In genomic region chr2:32448480-32448879, GRCm38 (mm10) we compare ENCODE assay signal across 13 mouse cellular contexts. TPM values are rescaled to one million over a fixed set of nuclear protein-coding genes. Genes with fewer than 3 reads are reported as not detected.
DNase-seq lines count a peak whose midpoint lies in the region; ATAC-seq and TF ChIP-seq lines count a peak whose summit lies in the region.
"Had no signal": no experiment of that assay in that cellular context is flagged by ENCODE, and none has a peak within 500 bp of the region (broad histone marks: within the 10 kb centered on the region; RNA-seq: fewer than 3 reads in every experiment).

No protein-coding gene starts in this region.

- H3K27me3 ChIP-seq in heart, embryonic 13.5 days (replicated peaks): no peaks in the 10 kb centered on the region
- no peaks in the 10 kb centered on the region for H3K27me3 ChIP-seq in lung, embryonic 14.5 days (ENCODE audit: insufficient read depth, low read length)
- no peaks in the 10 kb centered on the region for H3K27me3 ChIP-seq in embryonic facial prominence, embryonic 15.5 days
- no peaks in the 10 kb centered on the region for H3K27me3 ChIP-seq in stomach, embryonic 14.5 days (ENCODE audit: control insufficient read depth, insufficient read depth, low read length)
- H3K27me3 ChIP-seq: Patski had no signal

- no peak for ATAC-seq in heart, embryonic 13.5 days (ENCODE audit: extremely low read depth, insufficient number of reproducible peaks, low FRiP score, low TSS enrichment)
- no peak for ATAC-seq in lung, embryonic 14.5 days (ENCODE audit: insufficient read depth)
- ATAC-seq in embryonic facial prominence, embryonic 15.5 days (ENCODE audit: insufficient number of reproducible peaks, low FRiP score, low TSS enrichment, low read depth): no peak
- ATAC-seq in stomach, embryonic 14.5 days (ENCODE audit: insufficient number of reproducible peaks, insufficient read depth, low FRiP score, low read depth): no peak
- ATAC-seq in CD4-positive, CD25-positive, alpha-beta regulatory T cell, adult 4 months: no peak
- ATAC-seq: Patski had no signal

- H3K27ac ChIP-seq in heart, embryonic 13.5 days (replicated peaks): peak overlapping the region; percentile 53
- H3K27ac ChIP-seq in lung, embryonic 14.5 days (ENCODE audit: low read depth): peak overlapping the region; percentile 55; the same call in 1 of the 2 replicates
- H3K27ac ChIP-seq in embryonic facial prominence, embryonic 15.5 days (replicated peaks): peak overlapping the region; percentile 48; the same call in 1 of the 2 replicates
- H3K27ac ChIP-seq in stomach, embryonic 14.5 days (ENCODE audit: low read length): peak overlapping the region; percentile 45; the same call in 1 of the 2 replicates
- H3K27ac ChIP-seq: midbrain, embryonic 10.5 days had no signal

- no peak for TF ChIP-seq CTCF in lung, embryonic 14.5 days (IDR thresholded peaks at IDR 0.05; ENCODE audit: low read depth)

- no peak for DNase-seq in heart, adult 8-10 months (ENCODE audit: low spot score)
- no peak for DNase-seq in lung, embryonic 14.5 days
- no peak for DNase-seq in lung, adult 18-20 months
- no peak for DNase-seq in layer of hippocampus, adult 8-10 months (ENCODE audit: low spot score in 2 of 2)
- DNase-seq: adrenal gland, adult 2 months; gastrocnemius, postnatal 25 days; kidney, adult 2 months had no signal

- no peak overlapping the region for H3K9ac ChIP-seq in heart, embryonic 13.5 days
- H3K9ac ChIP-seq in lung, embryonic 14.5 days: no peak overlapping the region; the same call in 1 of the 2 replicates
- no peak overlapping the region for H3K9ac ChIP-seq in embryonic facial prominence, embryonic 15.5 days
- H3K9ac ChIP-seq in stomach, embryonic 14.5 days (replicated peaks; ENCODE audit: low read depth, low read length): no peak overlapping the region

- H3K4me2 ChIP-seq in heart, embryonic 13.5 days: no peak overlapping the region
- H3K4me2 ChIP-seq in lung, embryonic 14.5 days: no peak overlapping the region
- H3K4me2 ChIP-seq in embryonic facial prominence, embryonic 15.5 days (replicated peaks): no peak overlapping the region
- no peak overlapping the region for H3K4me2 ChIP-seq in stomach, embryonic 14.5 days (replicated peaks; ENCODE audit: low read depth, low read length)

- H3K4me1 ChIP-seq in heart, embryonic 13.5 days: peaks cover 56% of the 10 kb centered on the region
- H3K4me1 ChIP-seq in lung, embryonic 14.5 days (ENCODE audit: insufficient read depth): peaks cover 18% of the 10 kb centered on the region; the same call in 1 of the 2 replicates
- H3K4me1 ChIP-seq in embryonic facial prominence, embryonic 15.5 days: peaks cover 48% of the 10 kb centered on the region
- peaks cover 15% of the 10 kb centered on the region for H3K4me1 ChIP-seq in stomach, embryonic 14.5 days (ENCODE audit: control insufficient read depth, insufficient read depth, low read length)

- no peak overlapping the region for H3K4me3 ChIP-seq in heart, embryonic 13.5 days
- H3K4me3 ChIP-seq in lung, embryonic 14.5 days (ENCODE audit: low read depth, low read length): no peak overlapping the region
- no peak overlapping the region for H3K4me3 ChIP-seq in embryonic facial prominence, embryonic 15.5 days (replicated peaks)
- no peak overlapping the region for H3K4me3 ChIP-seq in stomach, embryonic 14.5 days (ENCODE audit: low read depth, low read length)
- H3K4me3 ChIP-seq: midbrain, embryonic 10.5 days had no signal

- peaks cover 23% of the 10 kb centered on the region for H3K36me3 ChIP-seq in heart, embryonic 13.5 days
- H3K36me3 ChIP-seq in lung, embryonic 14.5 days (ENCODE audit: insufficient read depth): peaks cover 22% of the 10 kb centered on the region
- H3K36me3 ChIP-seq in embryonic facial prominence, embryonic 15.5 days: no peaks in the 10 kb centered on the region
- H3K36me3 ChIP-seq in stomach, embryonic 14.5 days (ENCODE audit: control insufficient read depth, insufficient read depth, low read length): no peaks in the 10 kb centered on the region

- 83% methylated on average over 1 of the region's 1 CpGs for WGBS in heart, embryonic 13.5 days
- 93% methylated on average over 1 of the region's 1 CpGs for WGBS in lung, embryonic 14.5 days
- WGBS in embryonic facial prominence, embryonic 15.5 days: 80% methylated on average over 1 of the region's 1 CpGs
- 73% methylated on average over 1 of the region's 1 CpGs for WGBS in stomach, embryonic 14.5 days

- H3K9me3 ChIP-seq in heart, embryonic 13.5 days: no peaks in the 10 kb centered on the region
- no peaks in the 10 kb centered on the region for H3K9me3 ChIP-seq in lung, embryonic 14.5 days (ENCODE audit: low read depth, low read length)
- no peaks in the 10 kb centered on the region for H3K9me3 ChIP-seq in embryonic facial prominence, embryonic 15.5 days (replicated peaks)
- H3K9me3 ChIP-seq in stomach, embryonic 14.5 days (ENCODE audit: control insufficient read depth, low read depth, low read length): no peaks in the 10 kb centered on the region
- H3K9me3 ChIP-seq: midbrain, embryonic 10.5 days had no signal

RNA-seq across cellular contexts. Expression of gene Naif1, which starts 1.8 kb away (rescaled TPM):
- polyA plus RNA-seq in heart, embryonic 13.5 days (2015; fragmentation: Nextera tagmentation; extraction: Ambion mirVana): 4.2 and 5.0 TPM in 2 replicates
- total RNA-seq in heart, adult 8-10 months (2022): 1 to 10 TPM; 3.4 to 4.4 (median 3.5) TPM
- 5.7 and 6.5 TPM in 2 replicates for polyA plus RNA-seq in lung, embryonic 14.5 days (2014; fragmentation: Nextera tagmentation; extraction: Ambion mirVana)
- 6.2 and 6.5 TPM in 2 replicates for polyA plus RNA-seq in embryonic facial prominence, embryonic 15.5 days (2015; fragmentation: Nextera tagmentation; extraction: Ambion mirVana)
- 5.6 TPM in 2 replicates for polyA plus RNA-seq in stomach, embryonic 14.5 days (2014; fragmentation: Nextera tagmentation; extraction: Ambion mirVana)
- 1 to 10 TPM; 5.5 to 7.1 TPM for polyA plus RNA-seq in CD4-positive, CD25-positive, alpha-beta regulatory T cell, adult 4 months (2017; shearing (Covaris generic))
- 1 to 10 TPM; 3.2 to 4.7 (median 4.2) TPM for total RNA-seq in layer of hippocampus, adult 8-10 months (2022)

RNA-seq across cellular contexts. Expression of gene Slc25a25, which starts 2.8 kb away (rescaled TPM):
- 10.7 and 10.9 TPM in 2 replicates for polyA plus RNA-seq in heart, embryonic 13.5 days (2015; fragmentation: Nextera tagmentation; extraction: Ambion mirVana)
- total RNA-seq in heart, adult 8-10 months (2022): 1 to 10 TPM; 6.4 to 7.8 (median 7.0) TPM
- 16.3 and 19.5 TPM in 2 replicates for polyA plus RNA-seq in lung, embryonic 14.5 days (2014; fragmentation: Nextera tagmentation; extraction: Ambion mirVana)
- polyA plus RNA-seq in embryonic facial prominence, embryonic 15.5 days (2015; fragmentation: Nextera tagmentation; extraction: Ambion mirVana): 20.8 and 22.1 TPM in 2 replicates
- polyA plus RNA-seq in stomach, embryonic 14.5 days (2014; fragmentation: Nextera tagmentation; extraction: Ambion mirVana): 13.7 and 14.1 TPM in 2 replicates
- polyA plus RNA-seq in CD4-positive, CD25-positive, alpha-beta regulatory T cell, adult 4 months (2017; shearing (Covaris generic)): 1 to 10 TPM; 4.7 to 6.7 TPM
- total RNA-seq in layer of hippocampus, adult 8-10 months (2022): 10 to 100 TPM; 55.0 to 60.7 (median 55.9) TPM

RNA-seq across cellular contexts. Expression of gene Ptges2, which starts 52.8 kb away (rescaled TPM):
- 35.3 and 36.1 TPM in 2 replicates for polyA plus RNA-seq in heart, embryonic 13.5 days (2015; fragmentation: Nextera tagmentation; extraction: Ambion mirVana)
- 10 to 100 TPM; 58.8 to 71.3 (median 63.6) TPM for total RNA-seq in heart, adult 8-10 months (2022)
- polyA plus RNA-seq in lung, embryonic 14.5 days (2014; fragmentation: Nextera tagmentation; extraction: Ambion mirVana): 28.0 and 28.2 TPM in 2 replicates
- polyA plus RNA-seq in embryonic facial prominence, embryonic 15.5 days (2015; fragmentation: Nextera tagmentation; extraction: Ambion mirVana): 28.3 and 29.8 TPM in 2 replicates
- polyA plus RNA-seq in stomach, embryonic 14.5 days (2014; fragmentation: Nextera tagmentation; extraction: Ambion mirVana): 28.1 and 30.5 TPM in 2 replicates
- polyA plus RNA-seq in CD4-positive, CD25-positive, alpha-beta regulatory T cell, adult 4 months (2017; shearing (Covaris generic)): under 1 TPM; 0.34 to 0.50 TPM
- total RNA-seq in layer of hippocampus, adult 8-10 months (2022): 10 to 100 TPM; 36.5 to 40.0 (median 38.2) TPM

Comparison
In these comparisons a context has a peak if more than half of its experiments do, and no peak if none do; other contexts are left out.
1. RNA of gene Ptges2, which starts 52.8 kb away (polyA plus RNA-seq): 35.3 to 36.1 TPM in heart, embryonic 13.5 days, 28.3 to 29.8 TPM in embryonic facial prominence, embryonic 15.5 days, 28.0 to 28.2 TPM in lung, embryonic 14.5 days and 28.1 to 30.5 TPM in stomach, embryonic 14.5 days; 0.34 to 0.50 TPM in CD4-positive, CD25-positive, alpha-beta regulatory T cell, adult 4 months; every median in the first group is over 10 times any median in the second.
2. Peak in every context shown above with its lines, with median percentiles within 50 percentile points of each other: H3K27ac ChIP-seq.